Mouse (Mus musculus) embryonic facial prominence, embryonic 15.5 days (tissue): ENCODE results near the gene Cep97. TPM values are rescaled to one million over a fixed set of nuclear protein-coding genes. Genes with fewer than 3 reads are reported as not detected.

Source experiments
- polyA plus RNA-seq: library from polyadenylated mRNA; unstranded; fragments of >200 nt; fragmentation: Nextera tagmentation; extraction: Ambion mirVana; gene quantifications from 2 replicates; pipeline ENCODE4 v1.2.1, GENCODE M21; 2015

Cep97 gene
- polyA plus RNA-seq, 1 experiment from 2014 or later = 12.0 TPM

Other genes with a start within 250 kb of the Cep97 start
- 5.8 and 6.4 TPM in 2 replicates for gene Nfkbiz, start 96.0 kb downstream of the Cep97 start, polyA plus RNA-seq
- gene Nxpe3, start 39.6 kb downstream of the Cep97 start, polyA plus RNA-seq = 0.67 and 0.70 TPM in 2 replicates
- gene Rpl24, start 31.4 kb upstream of the Cep97 start, polyA plus RNA-seq = 716 and 747 TPM in 2 replicates
- gene Zbtb11, start 39.0 kb upstream of the Cep97 start, polyA plus RNA-seq = 19.1 TPM in 2 replicates
- 211 and 218 TPM in 2 replicates for gene Pcnp, start 94.9 kb upstream of the Cep97 start, polyA plus RNA-seq
- 22.0 and 23.0 TPM in 2 replicates for gene Trmt10c, start 103.0 kb upstream of the Cep97 start, polyA plus RNA-seq
- gene Senp7, start 113.5 kb upstream of the Cep97 start, polyA plus RNA-seq = 29.9 and 33.1 TPM in 2 replicates